Mouse (Mus musculus): ENCODE data around the gene Ifna6.
"Not testable (repeated sequence)": the region's sequence is repeated elsewhere in the genome, so short reads cannot be mapped to it uniquely, and the experiment has no call there.

Gene Ifna6

GRCm38 (mm10) chr4:88827116-88827515 lies at the start of gene Ifna6:
Ifna6 (plus strand) TSS chr4:88827416.
- not testable (repeated sequence) for DNase-seq (ENCODE audit: extremely low read depth, low read depth, low spot score)

- not testable (repeated sequence) for DNase-seq (ENCODE audit: extremely low read depth, low read depth, low spot score)
Measured at GRCm38 (mm10) chr4:88779550-88779949, 47.7 kb upstream of the Ifna6 start, which contains the start of gene Gm13272. Gm13272 (plus strand) TSS chr4:88779850.

GRCm38 (mm10) chr4:88780320-88780719 lies 46.9 kb upstream of the Ifna6 start:
- DNase-seq (ENCODE audit: extremely low read depth, low read depth, low spot score): not testable (repeated sequence)

- DNase-seq (ENCODE audit: extremely low read depth, low read depth, low spot score): not testable (repeated sequence)
Measured at GRCm38 (mm10) chr4:88781831-88782230, 45.4 kb upstream of the Ifna6 start, which contains the start of gene Ifnz. Ifnz (plus strand) TSS chr4:88782131.

- not testable (repeated sequence) for DNase-seq (ENCODE audit: extremely low read depth, low read depth, low spot score)
Measured at GRCm38 (mm10) chr4:88782335-88782734, 44.9 kb upstream of the Ifna6 start.

- DNase-seq (ENCODE audit: extremely low read depth, low read depth, low spot score): not testable (repeated sequence)
Measured at GRCm38 (mm10) chr4:88785409-88785808, 41.8 kb upstream of the Ifna6 start, which contains the start of gene Gm13276. Gm13276 (plus strand) TSS chr4:88785709.

- DNase-seq (ENCODE audit: extremely low read depth, low read depth, low spot score): not testable (repeated sequence)
Measured at GRCm38 (mm10) chr4:88788402-88788801, 38.8 kb upstream of the Ifna6 start, which contains the start of gene Gm13277. Gm13277 (plus strand) TSS chr4:88788632.

GRCm38 (mm10) chr4:88791250-88791649 lies 36.0 kb upstream of the Ifna6 start, which contains the start of gene Gm13278:
Gm13278 (plus strand) TSS chr4:88791550.
- DNase-seq (ENCODE audit: extremely low read depth, low read depth, low spot score): not testable (repeated sequence)

- DNase-seq (ENCODE audit: extremely low read depth, low read depth, low spot score): not testable (repeated sequence)
Measured at GRCm38 (mm10) chr4:88793936-88794675, 33.1 kb upstream of the Ifna6 start, which contains the start of gene Gm13275. Gm13275 (plus strand) TSS chr4:88794487.

GRCm38 (mm10) chr4:88797097-88797496 lies 30.1 kb upstream of the Ifna6 start, which contains the start of gene Gm13279:
Gm13279 (plus strand) TSS chr4:88797397.
- DNase-seq (ENCODE audit: extremely low read depth, low read depth, low spot score): not testable (repeated sequence)

- not testable (repeated sequence) for DNase-seq (ENCODE audit: extremely low read depth, low read depth, low spot score)
Measured at GRCm38 (mm10) chr4:88799365-88799764, 27.9 kb upstream of the Ifna6 start, which contains the start of gene Gm13285. Gm13285 (plus strand) TSS chr4:88799665.

- DNase-seq (ENCODE audit: extremely low read depth, low read depth, low spot score): not testable (repeated sequence)
Measured at GRCm38 (mm10) chr4:88802954-88803353, 24.3 kb upstream of the Ifna6 start, which contains the start of gene Gm13287. Gm13287 (plus strand) TSS chr4:88803254.

- DNase-seq (ENCODE audit: extremely low read depth, low read depth, low spot score): not testable (repeated sequence)
Measured at GRCm38 (mm10) chr4:88805231-88805630, 22.0 kb upstream of the Ifna6 start, which contains the start of gene Gm13288. Gm13288 (plus strand) TSS chr4:88805531.

- not testable (repeated sequence) for DNase-seq (ENCODE audit: extremely low read depth, low read depth, low spot score)
Measured at GRCm38 (mm10) chr4:88805761-88806160, 21.5 kb upstream of the Ifna6 start.

GRCm38 (mm10) chr4:88815928-88816327 lies 11.3 kb upstream of the Ifna6 start, which contains the start of gene Ifna7:
Ifna7 (plus strand) TSS chr4:88816228.
- no peak for DNase-seq (ENCODE audit: extremely low read depth, low read depth, low spot score)

- DNase-seq (ENCODE audit: extremely low read depth, low read depth, low spot score): no peak
Measured at GRCm38 (mm10) chr4:88819659-88820058, 7.6 kb upstream of the Ifna6 start, which contains the start of gene Ifna11. Ifna11 (plus strand) TSS chr4:88819959.

GRCm38 (mm10) chr4:88822995-88823394 lies 4.2 kb upstream of the Ifna6 start:
- no peak for DNase-seq (ENCODE audit: extremely low read depth, low read depth, low spot score)

- no peak for DNase-seq (ENCODE audit: extremely low read depth, low read depth, low spot score)
Measured at GRCm38 (mm10) chr4:88830523-88830922, 3.3 kb downstream of the Ifna6 start.

GRCm38 (mm10) chr4:88835225-88835624 lies 8.0 kb downstream of the Ifna6 start, which contains the start of gene Ifna5:
Ifna5 (plus strand) TSS chr4:88835525.
- DNase-seq (ENCODE audit: extremely low read depth, low read depth, low spot score): not testable (repeated sequence)

GRCm38 (mm10) chr4:88838828-88839227 lies 11.6 kb downstream of the Ifna6 start:
- DNase-seq (ENCODE audit: extremely low read depth, low read depth, low spot score): no peak

GRCm38 (mm10) chr4:88840058-88840457 lies 12.8 kb downstream of the Ifna6 start:
- DNase-seq (ENCODE audit: extremely low read depth, low read depth, low spot score): no peak

Measured in fat pad, adult 2 months (tissue).